Mouse (Mus musculus) forebrain, embryonic 10.5 days (tissue): ENCODE measurements around the gene Adcy7. TPM values are rescaled to one million over a fixed set of nuclear protein-coding genes. Genes with fewer than 3 reads are reported as not detected.

Experiments used
- DNase-seq: peaks from one replicate; pipeline ENCODE4 v3.0.0-alpha.2; 2017; ENCODE audit warnings: low spot score; ENCODE audit errors: extremely low spot score
- H3K27ac ChIP-seq: fragments of 300-500 bp; sonication (generic); 2 replicates; pipeline ENCODE4 v1.5.1; 2016; ENCODE audit warnings: mild to moderate bottlenecking
- H3K27me3 ChIP-seq: fragments of 300-500 bp; sonication (generic); 2 replicates; pipeline ENCODE4 v1.6.1; 2016; ENCODE audit warnings: mild to moderate bottlenecking; ENCODE audit not compliant: poor library complexity, severe bottlenecking
- H3K36me3 ChIP-seq: fragments of 300-500 bp; sonication (generic); replicated peaks from 2 replicates; pipeline ENCODE4 v1.6.1; 2016; ENCODE audit warnings: mild to moderate bottlenecking, moderate library complexity
- H3K4me1 ChIP-seq: fragments of 300-500 bp; sonication (generic); 2 replicates; pipeline ENCODE4 v1.6.1; 2016
- H3K4me3 ChIP-seq: fragments of 300-500 bp; sonication (generic); 2 replicates; pipeline ENCODE4 v1.5.1; 2016; ENCODE audit warnings: mild to moderate bottlenecking, moderate library complexity
- H3K9me3 ChIP-seq: fragments of 300-500 bp; sonication (generic); 2 replicates; pipeline ENCODE4 v1.6.1; 2016; ENCODE audit warnings: mild to moderate bottlenecking, moderate library complexity
- WGBS: fragments of 180-500 bp; shearing (Covaris S2); methylation state at CpG from one replicate; pipeline ENCODE4 v1.1.7; 2016; 5-methylcytosine and 5-hydroxymethylcytosine counted together
- polyA plus RNA-seq: library from polyadenylated mRNA; unstranded; fragments of >200 nt; fragmentation: Nextera tagmentation; extraction: Ambion mirVana; gene quantifications from 2 replicates; pipeline ENCODE4 v1.2.1, GENCODE M21; 2016

The Adcy7 gene
- polyA plus RNA-seq, 1 experiment from 2014 or later: 4.0 TPM

DNA sequence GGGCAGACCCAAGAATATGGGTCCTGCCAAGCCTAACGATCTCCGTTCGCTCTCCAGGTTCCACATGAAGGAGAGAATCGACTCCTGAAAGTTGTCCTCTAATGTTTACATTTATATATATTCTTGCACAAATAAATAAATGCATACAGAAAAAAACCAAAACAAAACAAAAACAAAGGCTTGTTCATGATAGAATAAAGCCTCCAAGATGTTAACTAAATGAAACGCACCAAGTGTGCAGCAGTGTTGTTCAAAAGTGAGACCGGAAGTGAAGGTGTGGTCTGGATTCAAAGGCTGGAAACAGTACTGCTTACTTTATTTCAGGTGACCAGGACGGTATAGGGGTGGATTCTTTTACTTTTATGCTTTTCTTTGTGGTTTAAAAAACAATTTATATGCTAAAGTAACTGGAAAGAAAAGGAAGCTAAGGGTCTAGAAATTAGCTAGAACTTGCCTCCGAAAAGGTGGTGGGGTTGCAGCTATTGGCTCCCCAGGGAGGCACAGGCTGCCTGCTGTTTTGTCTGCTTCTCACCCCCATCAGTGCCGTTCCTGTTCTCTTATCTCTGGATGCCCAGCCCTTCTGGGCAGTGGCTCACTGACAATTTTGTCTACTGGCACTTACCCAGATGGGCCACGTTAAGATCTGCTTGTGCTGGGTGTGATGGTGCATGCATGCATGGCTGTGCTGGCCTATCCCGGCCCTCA is 90.4 kb downstream of the Adcy7 start:
- WGBS: 39% methylated on average over 11 of the region's 11 CpGs
- Histone ChIP-seq H3K4me1 (peaks cover 23% of the 10 kb centered on the region), H3K27me3 (peaks cover 15% of the 10 kb centered on the region; the same call in 1 of the 2 replicates), H3K4me3 (peak overlapping the region; percentile 89), H3K36me3 (peaks cover 26% of the 10 kb centered on the region), H3K27ac (peak overlapping the region; percentile 98), H3K9me3 (peaks cover 9% of the 10 kb centered on the region)
- no peak for DNase-seq

DNA sequence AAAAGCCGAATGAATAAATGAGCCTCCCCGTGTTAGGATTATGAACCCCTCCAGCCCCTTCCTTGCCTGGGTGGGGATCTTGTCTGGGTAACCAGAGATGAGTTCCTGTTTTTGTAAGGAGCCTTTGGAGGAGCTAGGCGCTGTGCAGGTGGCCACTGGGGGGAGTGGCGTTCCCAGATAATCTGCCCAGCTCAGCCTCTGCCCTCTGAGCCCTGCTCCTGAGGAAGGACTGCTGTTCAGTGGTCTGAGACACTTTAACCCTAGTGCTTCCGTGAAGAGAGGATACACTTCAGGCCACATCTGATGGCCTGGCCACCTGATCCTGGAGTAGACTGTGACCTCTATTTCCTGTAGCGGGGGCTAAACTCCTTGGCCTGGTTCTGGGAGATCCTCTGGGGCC is 97.0 kb downstream of the Adcy7 start:
- peaks cover 13% of the 10 kb centered on the region; the same call in 1 of the 2 replicates for H3K27me3 ChIP-seq
- 0 out of 2 replicates have a peak overlapping the region, but pooled peaks have one; percentile 8 for H3K27ac ChIP-seq
- peaks cover 12% of the 10 kb centered on the region for H3K4me1 ChIP-seq
- no peaks in the 10 kb centered on the region for H3K9me3 ChIP-seq
- no peak overlapping the region for H3K4me3 ChIP-seq
- H3K36me3 ChIP-seq: no peaks in the 10 kb centered on the region
- 16% methylated on average over 6 of the region's 6 CpGs for WGBS
- peak; percentile 38 for DNase-seq

DNA sequence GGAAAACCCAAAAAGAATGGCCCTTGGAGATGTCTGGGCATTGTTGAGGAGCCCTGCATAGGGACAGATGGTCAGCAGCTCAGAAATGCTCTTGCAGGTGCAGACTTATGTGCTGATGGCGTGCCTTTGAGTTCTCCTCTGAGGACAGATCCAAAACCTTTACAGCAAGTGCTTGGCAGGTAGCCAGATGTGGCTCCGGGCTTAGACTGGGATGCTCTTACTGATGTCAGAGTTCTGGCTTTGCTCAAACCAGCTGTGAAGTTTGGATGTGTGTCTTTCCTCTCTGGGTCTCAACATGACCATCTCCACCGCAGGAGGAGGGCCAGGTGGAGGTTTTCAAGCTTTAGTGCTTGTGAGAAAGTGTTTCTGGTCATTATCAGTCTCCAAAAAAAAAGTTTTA is 97.6 kb downstream of the Adcy7 start:
- 76% methylated on average over 3 of the region's 3 CpGs for WGBS

DNA sequence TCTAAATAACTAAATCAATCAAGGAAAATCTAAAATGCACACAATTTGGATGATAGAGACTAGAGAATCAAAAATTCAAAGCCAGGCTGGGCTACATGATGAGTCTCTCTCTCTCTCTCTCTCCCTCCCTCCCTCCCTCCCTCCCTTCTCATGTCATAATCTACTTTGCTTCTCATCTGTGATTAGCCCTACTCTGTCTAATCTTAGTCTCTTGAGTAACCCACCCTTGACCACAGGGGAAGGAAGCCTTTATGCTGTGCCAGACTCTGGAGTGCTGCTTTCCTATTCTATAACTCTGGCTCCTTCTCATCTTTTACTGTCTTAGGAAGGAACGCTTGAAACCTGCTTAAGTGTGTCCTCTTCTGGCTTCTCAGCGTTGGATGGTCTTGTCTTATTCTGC is 99.3 kb downstream of the Adcy7 start:
- peaks cover 14% of the 10 kb centered on the region; the same call in 1 of the 2 replicates for H3K27me3 ChIP-seq

More for the DNA sequence above, 97.6 kb downstream of the Adcy7 start:
- H3K27ac ChIP-seq: 0 out of 2 replicates have a peak overlapping the region, but pooled peaks have one; percentile 8
- H3K9me3 ChIP-seq: no peaks in the 10 kb centered on the region
- no peaks in the 10 kb centered on the region for H3K36me3 ChIP-seq
- no peak overlapping the region for H3K4me3 ChIP-seq
- DNase-seq: no peak
- H3K27me3 ChIP-seq: peaks cover 13% of the 10 kb centered on the region; the same call in 1 of the 2 replicates
- H3K4me1 ChIP-seq: peaks cover 12% of the 10 kb centered on the region

DNA sequence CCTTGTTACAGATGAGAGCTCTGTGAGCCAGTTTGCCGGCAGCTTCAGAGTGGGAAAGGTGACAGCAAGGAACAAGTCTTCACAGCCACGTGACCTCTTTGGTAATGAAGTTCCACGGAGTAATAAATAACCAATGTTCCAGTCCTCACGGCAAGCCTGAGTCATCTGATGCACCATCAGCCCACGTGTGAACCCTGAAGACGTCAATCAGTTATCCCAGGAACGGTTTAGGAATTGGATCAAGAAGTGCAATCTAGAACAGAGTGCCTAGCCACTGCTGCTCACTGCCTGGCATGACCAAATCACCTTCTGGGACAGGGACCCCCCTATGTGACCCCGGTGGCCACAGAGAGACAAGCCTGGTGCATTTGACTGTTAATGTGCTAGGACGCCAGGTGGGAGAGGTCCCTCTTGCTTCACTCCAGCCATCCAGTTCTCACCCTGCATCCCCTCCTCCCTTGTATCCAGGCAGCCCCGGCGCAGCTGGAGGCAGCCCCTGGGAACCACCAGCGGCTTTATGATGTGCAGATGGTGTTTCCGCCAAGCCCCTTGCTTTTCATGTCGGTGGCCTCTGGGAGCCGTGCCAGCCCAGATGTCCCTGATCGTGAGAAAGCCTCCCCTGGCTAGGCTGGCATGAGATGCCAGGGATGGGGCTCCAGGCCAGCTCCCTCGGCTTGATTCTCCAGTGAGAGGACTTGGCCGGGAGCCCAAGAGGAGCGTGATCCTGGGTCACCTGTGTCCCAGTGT is 104.8 kb downstream of the Adcy7 start:
- DNase-seq: no peak
- Histone ChIP-seq H3K27ac (peak overlapping the region; percentile 5; the same call in 1 of the 2 replicates), H3K9me3 (no peaks in the 10 kb centered on the region), H3K36me3 (no peaks in the 10 kb centered on the region), H3K27me3 (peaks cover 47% of the 10 kb centered on the region), H3K4me1 (peaks cover 21% of the 10 kb centered on the region), H3K4me3 (no peak overlapping the region)
- 79% methylated on average over 19 of the region's 19 CpGs for WGBS

More for the DNA sequence above, 99.3 kb downstream of the Adcy7 start:
- Histone ChIP-seq H3K9me3 (no peaks in the 10 kb centered on the region), H3K27ac (no peak overlapping the region), H3K4me1 (peaks cover 22% of the 10 kb centered on the region), H3K4me3 (no peak overlapping the region), H3K36me3 (no peaks in the 10 kb centered on the region)
- 87% methylated on average over 2 of the region's 2 CpGs for WGBS
- DNase-seq: no peak

Other genes starting within 250 kb of the Adcy7 start
- gene Cnep1r1, start 153.6 kb upstream of the Adcy7 start, polyA plus RNA-seq: 46.0 and 46.7 TPM in 2 replicates
- gene Heatr3, start 134.5 kb upstream of the Adcy7 start, polyA plus RNA-seq: 51.7 and 52.9 TPM in 2 replicates
- 8.1 and 9.0 TPM in 2 replicates for gene Tent4b, start 73.2 kb upstream of the Adcy7 start, polyA plus RNA-seq
- 78.7 and 87.8 TPM in 2 replicates for gene Brd7, start 89.8 kb downstream of the Adcy7 start, polyA plus RNA-seq
- gene Nkd1, start 249.0 kb downstream of the Adcy7 start, polyA plus RNA-seq: 47.2 and 48.5 TPM in 2 replicates